Mouse (Mus musculus): ENCODE measurements at regions not wholly inside any gene's neighbourhood (a gene's known extent, or its start where the extent isn't known, plus 50 kb on each side); places are given as distances from the start of the nearest gene placed in this dataset.

GRCm38 (mm10) chr12:80013904-80014597 lies 98.8 kb downstream of the Zfp36l1 start:
- TF ChIP-seq ZNF384 (IDR thresholded peaks at IDR 0.05; ENCODE audit: low read depth, low read length) (no peak), HCFC1 (IDR thresholded peaks at IDR 0.05; ENCODE audit: borderline replicate concordance, insufficient read depth, low read length) (no peak), CHD2 (IDR thresholded peaks at IDR 0.05; ENCODE audit: low read depth, low read length) (no peak)

Data from ES-E14 (cell line).